Mouse (Mus musculus): Measurements from ENCODE around the gene Stx8. TPM values are rescaled to one million over a fixed set of nuclear protein-coding genes. Genes with fewer than 3 reads are reported as not detected.

Stx8 gene
- polyA plus RNA-seq, 2 experiments: 23.3 to 65.3 TPM

- ATAC-seq (ENCODE audit: low FRiP score, low read depth): no peak
These were observed 242.6 kb downstream of the Stx8 start for GRCm38 (mm10) chr11:68208582-68208981.

GRCm38 (mm10) chr11:68209506-68209905 lies 243.5 kb downstream of the Stx8 start:
- Histone ChIP-seq H3K4me2 (replicated peaks; ENCODE audit: low read depth, low read length, severe bottlenecking) (no peak overlapping the region), H3K36me3 (ENCODE audit: control insufficient read depth, insufficient read depth, low read length) (no peaks in the 10 kb centered on the region), H3K9ac (ENCODE audit: low read depth, low read length, severe bottlenecking) (no peak overlapping the region), H3K9me3 (ENCODE audit: control insufficient read depth, low read length) (no peaks in the 10 kb centered on the region), H3K4me3 (replicated peaks; ENCODE audit: low read length) (no peak overlapping the region), H3K27me3 (ENCODE audit: control insufficient read depth, insufficient read depth, low read length) (no peaks in the 10 kb centered on the region), H3K27ac (replicated peaks; ENCODE audit: low read depth, low read length) (no peak overlapping the region), H3K4me1 (ENCODE audit: control insufficient read depth, insufficient read depth, low read length) (peaks cover 39% of the 10 kb centered on the region)
- DNase-seq (ENCODE audit: low spot score) (no peak), ATAC-seq (ENCODE audit: low FRiP score, low read depth) (no peak)
- 96% methylated on average over 4 of the region's 4 CpGs for WGBS
- TF ChIP-seq POLR2A (IDR thresholded peaks at IDR 0.05; ENCODE audit: borderline replicate concordance, extremely low read depth, insufficient read depth, insufficient read length): no peak

More at GRCm38 (mm10) chr11:68208582-68208981, 242.6 kb downstream of the Stx8 start:
- H3K4me3 ChIP-seq (replicated peaks; ENCODE audit: low read length): no peak overlapping the region
- DNase-seq (ENCODE audit: low spot score): no peak
- H3K27me3 ChIP-seq (ENCODE audit: control insufficient read depth, insufficient read depth, low read length): no peaks in the 10 kb centered on the region
- no peak overlapping the region for H3K9ac ChIP-seq (ENCODE audit: low read depth, low read length, severe bottlenecking)
- no peak overlapping the region for H3K27ac ChIP-seq (replicated peaks; ENCODE audit: low read depth, low read length)
- H3K4me1 ChIP-seq (ENCODE audit: control insufficient read depth, insufficient read depth, low read length): peaks cover 36% of the 10 kb centered on the region
- no peak overlapping the region for H3K4me2 ChIP-seq (replicated peaks; ENCODE audit: low read depth, low read length, severe bottlenecking)
- no peaks in the 10 kb centered on the region for H3K9me3 ChIP-seq (ENCODE audit: control insufficient read depth, low read length)
- no peak for TF ChIP-seq POLR2A (IDR thresholded peaks at IDR 0.05; ENCODE audit: borderline replicate concordance, extremely low read depth, insufficient read depth, insufficient read length)
- 89% methylated on average over 1 of the region's 1 CpGs for WGBS
- H3K36me3 ChIP-seq (ENCODE audit: control insufficient read depth, insufficient read depth, low read length): no peaks in the 10 kb centered on the region

GRCm38 (mm10) chr11:68210714-68211113 lies 244.7 kb downstream of the Stx8 start:
- no peak for DNase-seq (ENCODE audit: low spot score)
- WGBS: 89% methylated on average over 5 of the region's 5 CpGs
- no peak overlapping the region; the same call in 1 of the 2 replicates for H3K27ac ChIP-seq (replicated peaks; ENCODE audit: low read depth, low read length)
- no peaks in the 10 kb centered on the region for H3K36me3 ChIP-seq (ENCODE audit: control insufficient read depth, insufficient read depth, low read length)
- H3K4me2 ChIP-seq (replicated peaks; ENCODE audit: low read depth, low read length, severe bottlenecking): no peak overlapping the region
- TF ChIP-seq POLR2A (IDR thresholded peaks at IDR 0.05; ENCODE audit: borderline replicate concordance, extremely low read depth, insufficient read depth, insufficient read length): no peak
- no peak overlapping the region for H3K9ac ChIP-seq (ENCODE audit: low read depth, low read length, severe bottlenecking)
- H3K4me3 ChIP-seq (replicated peaks; ENCODE audit: low read length): no peak overlapping the region
- H3K27me3 ChIP-seq (ENCODE audit: control insufficient read depth, insufficient read depth, low read length): no peaks in the 10 kb centered on the region
- H3K9me3 ChIP-seq (ENCODE audit: control insufficient read depth, low read length): no peaks in the 10 kb centered on the region
- no peak for ATAC-seq (ENCODE audit: low FRiP score, low read depth)
- H3K4me1 ChIP-seq (ENCODE audit: control insufficient read depth, insufficient read depth, low read length): peaks cover 51% of the 10 kb centered on the region

- Histone ChIP-seq H3K9ac (ENCODE audit: low read depth, low read length, severe bottlenecking) (no peak overlapping the region), H3K9me3 (ENCODE audit: control insufficient read depth, low read length) (no peaks in the 10 kb centered on the region), H3K4me2 (replicated peaks; ENCODE audit: low read depth, low read length, severe bottlenecking) (0 out of 2 replicates have a peak overlapping the region, but pooled peaks have one; percentile 15), H3K4me3 (replicated peaks; ENCODE audit: low read length) (no peak overlapping the region), H3K27me3 (ENCODE audit: control insufficient read depth, insufficient read depth, low read length) (no peaks in the 10 kb centered on the region), H3K4me1 (ENCODE audit: control insufficient read depth, insufficient read depth, low read length) (peaks cover 64% of the 10 kb centered on the region), H3K36me3 (ENCODE audit: control insufficient read depth, insufficient read depth, low read length) (no peaks in the 10 kb centered on the region), H3K27ac (replicated peaks; ENCODE audit: low read depth, low read length) (peak overlapping the region; percentile 73)
- DNase-seq (ENCODE audit: low spot score) (peak; percentile 69), ATAC-seq (ENCODE audit: low FRiP score, low read depth) (peak; percentile 85)
- 25% methylated on average over 8 of the region's 8 CpGs for WGBS
- TF ChIP-seq POLR2A (IDR thresholded peaks at IDR 0.05; ENCODE audit: borderline replicate concordance, extremely low read depth, insufficient read depth, insufficient read length): no peak
These were observed 246.1 kb downstream of the Stx8 start for GRCm38 (mm10) chr11:68211924-68212578.

- H3K27ac ChIP-seq (replicated peaks; ENCODE audit: low read depth, low read length): no peak overlapping the region
- no peak overlapping the region for H3K4me2 ChIP-seq (replicated peaks; ENCODE audit: low read depth, low read length, severe bottlenecking)
- no peaks in the 10 kb centered on the region for H3K27me3 ChIP-seq (ENCODE audit: control insufficient read depth, insufficient read depth, low read length)
- ATAC-seq (ENCODE audit: low FRiP score, low read depth) (no peak), DNase-seq (ENCODE audit: low spot score) (no peak)
- H3K9ac ChIP-seq (ENCODE audit: low read depth, low read length, severe bottlenecking): no peak overlapping the region
- 72% methylated on average over 3 of the region's 3 CpGs for WGBS
- H3K4me1 ChIP-seq (ENCODE audit: control insufficient read depth, insufficient read depth, low read length): peaks cover 66% of the 10 kb centered on the region
- no peak for TF ChIP-seq POLR2A (IDR thresholded peaks at IDR 0.05; ENCODE audit: borderline replicate concordance, extremely low read depth, insufficient read depth, insufficient read length)
- no peak overlapping the region for H3K4me3 ChIP-seq (replicated peaks; ENCODE audit: low read length)
- H3K9me3 ChIP-seq (ENCODE audit: control insufficient read depth, low read length): no peaks in the 10 kb centered on the region
- no peaks in the 10 kb centered on the region for H3K36me3 ChIP-seq (ENCODE audit: control insufficient read depth, insufficient read depth, low read length)
These were observed 247.9 kb downstream of the Stx8 start for GRCm38 (mm10) chr11:68213896-68214295.
